Mouse (Mus musculus) midbrain, embryonic 12.5 days (tissue): Measurements from ENCODE around the gene Atp11a. TPM values are rescaled to one million over a fixed set of nuclear protein-coding genes. Genes with fewer than 3 reads are reported as not detected.

Experiments
- ATAC-seq: fragments of 200-750 bp; cut with Nextera tagmentation; 2 replicates; pipeline ENCODE4 v1.8.0; 2017; ENCODE audit warnings: low read depth, moderate TSS enrichment, moderate library complexity; ENCODE audit not compliant: low FRiP score
- H3K27ac ChIP-seq: fragments of 300-500 bp; sonication (generic); replicated peaks from 2 replicates; pipeline ENCODE4 v1.5.1; 2016; ENCODE audit warnings: mild to moderate bottlenecking
- H3K27me3 ChIP-seq: fragments of 300-500 bp; sonication (generic); 2 replicates; pipeline ENCODE4 v1.6.1; 2016; ENCODE audit warnings: mild to moderate bottlenecking
- H3K36me3 ChIP-seq: fragments of 300-500 bp; sonication (generic); 2 replicates; pipeline ENCODE4 v1.6.1; 2016
- H3K4me1 ChIP-seq: fragments of 300-500 bp; sonication (generic); 2 replicates; pipeline ENCODE4 v1.6.1; 2016
- H3K4me2 ChIP-seq: fragments of 300-500 bp; sonication (generic); replicated peaks from 2 replicates; pipeline ENCODE4 v1.6.1; 2016; ENCODE audit warnings: mild to moderate bottlenecking, moderate library complexity
- H3K4me3 ChIP-seq: fragments of 300-500 bp; sonication (generic); 2 replicates; pipeline ENCODE4 v1.5.1; 2016; ENCODE audit warnings: mild to moderate bottlenecking
- H3K9ac ChIP-seq: fragments of 300-500 bp; sonication (generic); replicated peaks from 2 replicates; pipeline ENCODE4 v1.6.1; 2016; ENCODE audit warnings: mild to moderate bottlenecking, moderate library complexity
- H3K9me3 ChIP-seq: fragments of 300-500 bp; sonication (generic); 2 replicates; pipeline ENCODE4 v1.6.1; 2016; ENCODE audit warnings: mild to moderate bottlenecking
- WGBS: fragments of 180-500 bp; shearing (Covaris S2); methylation state at CpG from one replicate; pipeline ENCODE4 v1.1.7; 2016; 5-methylcytosine and 5-hydroxymethylcytosine counted together
- polyA plus RNA-seq: library from polyadenylated mRNA; unstranded; fragments of >200 nt; fragmentation: Nextera tagmentation; extraction: Ambion mirVana; gene quantifications from 2 replicates; pipeline ENCODE4 v1.2.1, GENCODE M21; 2016

Atp11a gene
- polyA plus RNA-seq, 1 experiment from 2014 or later = 16.5 TPM

DNA sequence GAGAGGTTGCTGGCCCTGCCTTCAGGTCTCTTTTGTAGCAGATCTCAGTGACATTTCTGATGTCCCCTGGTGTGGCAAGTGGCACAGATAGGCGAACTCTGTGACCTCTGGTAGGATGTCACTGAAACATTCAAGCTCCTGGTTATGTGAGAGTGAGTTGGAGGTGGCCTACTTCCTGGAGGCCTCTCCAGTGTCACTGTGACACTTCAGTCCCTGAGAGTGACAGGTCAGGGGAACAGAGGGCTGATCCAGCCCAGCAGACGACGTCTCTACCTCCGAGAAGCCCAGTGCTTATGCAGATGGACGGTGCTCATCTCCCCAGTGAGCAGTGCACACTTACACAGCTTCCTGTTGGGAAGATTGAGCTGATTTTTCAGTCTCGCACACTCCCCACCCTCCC is 68.4 kb downstream of the Atp11a start:
- peaks cover 53% of the 10 kb centered on the region for H3K36me3 ChIP-seq
- WGBS = 82% methylated on average over 6 of the region's 6 CpGs
- no peak overlapping the region for H3K4me2 ChIP-seq
- ATAC-seq = no peak
- no peaks in the 10 kb centered on the region for H3K27me3 ChIP-seq
- no peak overlapping the region for H3K9ac ChIP-seq
- no peaks in the 10 kb centered on the region for H3K9me3 ChIP-seq
- H3K27ac ChIP-seq = no peak overlapping the region
- H3K4me3 ChIP-seq = no peak overlapping the region
- H3K4me1 ChIP-seq = no peaks in the 10 kb centered on the region

DNA sequence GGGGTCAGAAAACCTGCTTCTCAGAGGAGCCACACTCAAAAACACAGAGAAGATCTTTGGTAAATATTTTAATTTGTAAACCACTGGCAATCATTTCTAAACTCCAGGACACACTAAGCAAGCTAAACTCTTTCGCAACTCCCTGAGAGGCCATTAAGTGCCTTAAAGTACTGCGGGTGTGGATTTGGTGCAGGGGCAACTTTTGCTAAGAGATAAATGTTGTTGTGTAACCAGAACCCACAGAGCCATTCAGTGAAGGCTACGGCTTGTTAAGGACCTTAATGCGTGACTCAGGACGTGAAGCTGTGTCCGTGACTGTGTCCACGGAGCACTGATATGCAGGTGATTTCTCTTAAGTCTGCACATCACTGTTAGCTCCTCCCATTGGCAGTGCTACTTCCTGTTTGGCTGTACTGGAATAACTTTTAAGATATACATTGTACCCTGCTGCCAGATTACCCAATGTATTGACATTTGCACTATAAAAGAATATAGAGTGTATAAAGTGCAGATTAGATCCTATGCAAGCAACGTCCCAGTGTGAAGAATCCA is 68.9 kb downstream of the Atp11a start:
- no peaks in the 10 kb centered on the region for H3K9me3 ChIP-seq
- H3K4me3 ChIP-seq = no peak overlapping the region
- no peak overlapping the region for H3K27ac ChIP-seq
- peaks cover 55% of the 10 kb centered on the region for H3K36me3 ChIP-seq
- H3K27me3 ChIP-seq = no peaks in the 10 kb centered on the region
- no peak for ATAC-seq
- H3K4me1 ChIP-seq = no peaks in the 10 kb centered on the region
- 89% methylated on average over 8 of the region's 8 CpGs for WGBS
- no peak overlapping the region for H3K4me2 ChIP-seq
- no peak overlapping the region for H3K9ac ChIP-seq

DNA sequence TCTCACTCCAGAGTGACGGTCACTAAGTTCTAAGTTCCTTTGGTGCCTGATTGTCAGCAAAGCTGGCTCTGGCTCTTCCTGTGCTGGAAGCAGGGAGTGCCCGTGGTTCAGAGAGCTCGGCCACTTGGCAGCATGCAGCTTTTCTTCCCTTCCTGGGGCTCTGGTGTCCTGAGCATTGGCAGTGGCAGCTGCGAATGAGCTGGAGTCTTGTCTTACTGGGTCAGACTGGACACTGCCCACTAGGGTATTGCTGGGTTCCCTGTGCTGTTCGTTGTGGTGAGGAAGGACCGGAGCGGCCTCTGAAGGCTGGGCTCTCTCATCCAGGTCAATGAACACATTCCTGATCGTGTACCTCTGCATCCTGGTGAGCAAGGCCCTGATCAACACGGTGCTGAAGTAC is 70.3 kb downstream of the Atp11a start:
- Histone ChIP-seq H3K27me3 (no peaks in the 10 kb centered on the region), H3K4me3 (no peak overlapping the region), H3K9me3 (no peaks in the 10 kb centered on the region), H3K9ac (no peak overlapping the region), H3K36me3 (peaks cover 52% of the 10 kb centered on the region), H3K27ac (no peak overlapping the region), H3K4me1 (peaks cover 12% of the 10 kb centered on the region), H3K4me2 (no peak overlapping the region)
- no peak for ATAC-seq
- WGBS = 89% methylated on average over 9 of the region's 9 CpGs

DNA sequence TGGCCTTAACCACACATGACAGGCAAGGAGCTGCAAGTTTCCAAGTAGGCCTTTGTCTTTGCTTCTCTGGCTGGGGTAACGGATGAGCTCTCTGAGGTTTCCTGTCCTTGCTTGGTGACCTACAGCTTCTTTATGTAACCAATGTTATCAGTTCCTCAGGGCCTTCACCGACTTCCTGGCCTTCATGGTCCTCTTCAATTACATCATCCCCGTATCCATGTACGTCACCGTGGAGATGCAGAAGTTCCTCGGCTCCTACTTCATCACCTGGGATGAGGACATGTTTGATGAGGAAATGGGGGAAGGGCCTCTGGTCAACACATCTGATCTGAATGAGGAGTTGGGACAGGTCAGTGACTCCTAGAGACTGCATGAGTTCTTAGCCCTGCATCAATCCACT is 71.5 kb downstream of the Atp11a start:
- H3K27ac ChIP-seq = no peak overlapping the region
- H3K9me3 ChIP-seq = no peaks in the 10 kb centered on the region
- WGBS = 91% methylated on average over 6 of the region's 6 CpGs
- no peak for ATAC-seq
- no peak overlapping the region for H3K9ac ChIP-seq
- peaks cover 42% of the 10 kb centered on the region for H3K36me3 ChIP-seq
- no peak overlapping the region for H3K4me2 ChIP-seq
- H3K4me1 ChIP-seq = peaks cover 20% of the 10 kb centered on the region
- H3K4me3 ChIP-seq = no peak overlapping the region
- no peaks in the 10 kb centered on the region for H3K27me3 ChIP-seq

DNA sequence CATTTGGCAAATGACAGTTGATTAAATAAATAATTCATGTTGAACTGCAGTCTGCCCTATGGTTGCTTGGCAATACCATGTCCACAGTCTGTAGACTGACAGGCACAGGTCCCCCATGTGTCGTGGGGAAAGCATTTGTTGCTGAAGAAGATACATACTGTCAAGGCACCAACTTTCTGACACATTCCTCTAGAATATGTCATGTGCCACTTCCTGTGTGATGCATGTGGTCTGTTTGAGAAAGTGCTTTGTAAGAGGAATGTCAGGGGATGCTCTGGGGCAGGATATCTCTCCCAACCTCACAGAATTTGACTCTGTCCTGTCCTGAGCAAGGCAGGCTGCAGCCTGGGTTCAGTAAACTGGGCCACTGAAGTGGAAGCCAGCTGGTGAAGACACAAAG is 72.6 kb downstream of the Atp11a start:
- Histone ChIP-seq H3K36me3 (peaks cover 42% of the 10 kb centered on the region), H3K9ac (no peak overlapping the region), H3K4me3 (no peak overlapping the region), H3K27me3 (no peaks in the 10 kb centered on the region), H3K27ac (peak overlapping the region; percentile 25; the same call in 1 of the 2 replicates), H3K4me2 (no peak overlapping the region), H3K9me3 (no peaks in the 10 kb centered on the region), H3K4me1 (peaks cover 20% of the 10 kb centered on the region)
- no peak for ATAC-seq
- 40% methylated on average over 1 of the region's 1 CpGs for WGBS

DNA sequence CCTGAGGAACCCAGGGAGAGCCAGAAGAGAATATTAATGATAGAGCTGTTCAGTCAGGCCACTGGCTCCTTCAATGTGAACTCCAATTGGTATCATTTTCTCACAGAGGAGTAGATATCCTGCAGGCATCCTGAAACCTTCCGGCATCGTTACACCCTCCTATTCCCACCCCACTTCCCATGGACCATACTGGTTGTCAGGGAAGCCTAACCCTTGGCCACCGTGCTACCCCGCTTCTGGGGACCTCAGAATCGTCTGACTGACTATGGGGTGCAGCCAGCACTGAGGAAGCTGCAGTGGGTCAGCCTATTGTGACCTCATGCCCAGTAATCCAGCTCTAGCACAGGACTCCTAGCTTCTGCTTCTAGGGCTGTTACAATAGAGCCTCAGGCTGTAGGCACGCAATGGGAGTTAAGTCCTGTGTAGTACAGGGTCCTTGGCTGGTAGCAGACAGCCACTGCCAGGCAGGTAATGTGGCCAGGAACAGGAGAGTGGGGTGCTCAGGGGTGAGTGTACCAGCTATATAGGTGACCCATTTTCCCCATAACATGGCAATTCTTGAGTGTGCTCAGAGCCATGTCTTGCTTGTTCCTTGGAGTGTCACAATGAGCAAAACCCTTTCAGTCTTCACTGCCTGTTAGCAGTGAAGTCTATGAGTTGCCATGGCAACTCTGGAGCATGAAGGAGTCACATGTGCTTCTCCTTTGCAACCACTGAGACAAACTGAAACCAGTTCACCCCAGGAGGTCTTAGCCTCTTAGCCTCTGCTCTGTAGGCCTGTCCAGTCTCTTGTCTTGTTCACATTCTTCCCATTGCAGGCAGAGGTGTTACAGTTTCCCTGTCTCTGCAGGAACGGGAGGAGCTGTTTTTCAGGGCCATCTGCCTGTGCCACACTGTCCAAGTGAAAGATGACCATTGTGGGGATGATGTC is 75.1 kb downstream of the Atp11a start:
- Histone ChIP-seq H3K27me3 (no peaks in the 10 kb centered on the region), H3K4me2 (no peak overlapping the region), H3K9ac (no peak overlapping the region), H3K4me3 (no peak overlapping the region), H3K36me3 (peaks cover 47% of the 10 kb centered on the region), H3K27ac (peak overlapping the region; percentile 46), H3K4me1 (peaks cover 20% of the 10 kb centered on the region), H3K9me3 (no peaks in the 10 kb centered on the region)
- WGBS = 52% methylated on average over 7 of the region's 7 CpGs
- ATAC-seq = peak; percentile 60

DNA sequence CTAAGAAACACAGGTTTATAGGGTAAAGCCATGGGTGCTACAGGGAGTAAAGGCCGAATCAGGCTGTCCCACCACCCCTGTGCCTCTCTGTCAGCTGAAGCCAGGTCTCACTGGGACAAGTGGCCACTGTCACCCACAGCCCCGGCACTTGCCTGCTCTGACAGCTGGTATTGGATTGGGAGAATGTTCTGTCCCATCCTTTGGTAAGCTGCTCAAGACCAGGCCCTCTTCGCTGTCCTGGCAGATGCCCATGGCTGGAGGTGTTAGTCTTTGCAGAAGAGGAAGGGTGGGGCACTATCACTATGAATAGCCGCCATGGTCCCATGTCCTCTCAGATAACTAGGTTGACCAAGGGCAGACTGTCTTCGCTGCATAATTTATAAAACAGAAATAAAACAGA is 76.8 kb downstream of the Atp11a start:
- H3K4me2 ChIP-seq = no peak overlapping the region
- peaks cover 20% of the 10 kb centered on the region for H3K4me1 ChIP-seq
- no peak overlapping the region for H3K4me3 ChIP-seq
- no peak for ATAC-seq
- no peak overlapping the region for H3K9ac ChIP-seq
- peaks cover 39% of the 10 kb centered on the region for H3K36me3 ChIP-seq
- no peaks in the 10 kb centered on the region for H3K9me3 ChIP-seq
- no peak overlapping the region for H3K27ac ChIP-seq
- 93% methylated on average over 5 of the region's 5 CpGs for WGBS
- H3K27me3 ChIP-seq = no peaks in the 10 kb centered on the region

DNA sequence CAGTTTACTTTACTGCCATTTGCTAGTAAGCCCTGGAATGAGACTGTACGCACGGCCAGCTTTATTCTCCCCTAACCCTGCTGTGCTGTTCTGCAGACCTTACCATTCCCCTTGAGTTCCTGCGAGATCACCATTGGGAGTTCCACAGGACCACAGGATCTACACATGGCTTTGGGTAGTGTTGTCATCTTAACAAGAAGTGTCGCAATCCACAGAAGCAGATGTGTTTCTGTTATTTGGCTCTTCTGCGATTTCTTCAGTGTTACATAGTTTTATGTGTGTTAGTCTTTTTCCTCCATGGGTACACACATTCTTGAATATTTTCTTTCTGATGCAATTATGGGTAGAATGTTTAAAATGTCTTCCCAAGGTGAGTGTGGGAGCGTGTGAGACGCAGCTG is 84.0 kb downstream of the Atp11a start:
- no peak for ATAC-seq
- Histone ChIP-seq H3K27me3 (no peaks in the 10 kb centered on the region), H3K9ac (no peak overlapping the region), H3K27ac (no peak overlapping the region), H3K9me3 (no peaks in the 10 kb centered on the region), H3K36me3 (peaks cover 36% of the 10 kb centered on the region), H3K4me3 (no peak overlapping the region), H3K4me2 (no peak overlapping the region), H3K4me1 (no peaks in the 10 kb centered on the region)
- 91% methylated on average over 7 of the region's 7 CpGs for WGBS

DNA sequence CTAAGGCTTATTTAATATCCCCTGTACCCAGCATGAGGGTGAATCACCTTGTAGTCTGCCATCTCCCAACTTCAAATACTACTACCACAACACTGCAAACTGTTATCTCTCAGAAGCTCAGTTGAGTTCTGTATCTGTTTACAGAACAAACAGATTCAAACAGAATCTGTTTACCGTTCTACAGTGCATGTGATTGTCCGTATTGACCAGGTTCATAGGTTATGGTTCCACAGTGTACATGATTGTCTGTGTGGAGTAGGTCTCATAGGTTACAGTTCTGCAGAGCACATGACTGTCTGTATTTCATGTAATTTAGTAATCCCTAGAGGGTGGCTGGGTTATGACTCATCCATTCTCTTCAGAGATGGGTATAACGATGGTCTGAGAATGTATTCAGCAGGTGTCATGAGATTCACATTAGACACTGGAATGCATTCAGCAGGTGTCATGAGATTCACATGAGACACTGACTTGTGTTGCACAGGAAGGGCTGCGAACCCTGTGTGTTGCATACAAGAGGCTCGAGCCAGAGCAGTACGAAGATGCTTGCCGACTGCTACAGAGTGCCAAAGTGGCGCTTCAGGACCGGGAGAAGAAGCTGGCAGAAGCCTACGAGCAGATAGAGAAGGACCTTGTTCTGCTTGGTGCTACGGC is 85.7 kb downstream of the Atp11a start:
- Histone ChIP-seq H3K27me3 (no peaks in the 10 kb centered on the region), H3K9me3 (no peaks in the 10 kb centered on the region), H3K4me3 (no peak overlapping the region), H3K27ac (no peak overlapping the region), H3K4me1 (no peaks in the 10 kb centered on the region), H3K36me3 (peaks cover 33% of the 10 kb centered on the region), H3K9ac (no peak overlapping the region), H3K4me2 (no peak overlapping the region)
- ATAC-seq = no peak
- WGBS = 93% methylated on average over 11 of the region's 11 CpGs

DNA sequence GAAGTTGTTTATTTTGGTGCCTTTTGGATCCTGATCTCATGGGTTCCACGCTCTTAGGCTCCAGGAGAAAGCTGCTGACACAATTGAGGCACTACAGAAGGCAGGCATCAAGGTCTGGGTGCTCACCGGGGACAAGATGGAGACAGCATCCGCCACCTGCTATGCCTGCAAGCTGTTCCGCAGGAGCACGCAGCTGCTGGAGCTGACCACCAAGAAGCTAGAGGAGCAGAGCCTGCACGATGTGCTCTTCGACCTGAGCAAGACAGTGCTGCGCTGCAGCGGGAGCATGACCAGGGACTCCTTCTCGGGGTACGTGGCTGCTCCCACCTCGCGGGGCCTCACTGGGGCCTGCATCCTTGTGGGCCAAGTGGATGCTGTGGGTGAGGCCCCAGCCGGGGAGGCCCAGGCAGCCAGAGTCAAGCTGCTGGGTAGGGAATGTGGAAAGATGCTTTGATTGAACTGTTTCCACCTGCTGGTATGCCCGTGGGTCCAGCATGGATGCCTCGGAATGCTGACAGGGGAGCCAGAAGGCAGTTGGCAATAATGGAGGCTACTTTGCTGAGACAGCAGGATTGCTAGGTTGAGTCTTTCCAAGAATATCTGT is 87.6 kb downstream of the Atp11a start:
- Histone ChIP-seq H3K36me3 (peaks cover 40% of the 10 kb centered on the region), H3K9me3 (no peaks in the 10 kb centered on the region), H3K4me1 (no peaks in the 10 kb centered on the region), H3K4me3 (no peak overlapping the region), H3K27ac (no peak overlapping the region), H3K4me2 (no peak overlapping the region), H3K27me3 (no peaks in the 10 kb centered on the region), H3K9ac (no peak overlapping the region)
- 92% methylated on average over 16 of the region's 16 CpGs for WGBS
- no peak for ATAC-seq

DNA sequence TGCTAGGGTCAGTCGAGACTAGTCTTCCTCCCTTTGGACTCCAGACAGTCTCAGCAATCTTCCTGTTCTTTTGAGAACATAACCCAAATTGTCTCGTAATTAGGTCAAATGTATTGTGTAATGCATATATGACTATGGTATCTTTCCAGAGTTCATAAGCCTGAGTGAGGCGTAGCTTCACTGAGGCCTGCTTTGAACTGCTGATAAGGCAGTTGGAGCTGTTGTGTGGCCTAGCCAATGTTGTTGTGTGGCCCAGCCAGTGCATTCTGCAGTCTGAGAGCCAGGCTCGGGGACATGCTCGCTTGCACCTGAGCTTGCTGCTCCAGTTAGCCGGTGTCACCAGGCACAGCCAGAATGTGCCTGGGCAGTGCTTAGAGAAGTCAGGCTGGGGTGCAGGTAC is 89.6 kb downstream of the Atp11a start:
- Histone ChIP-seq H3K27me3 (no peaks in the 10 kb centered on the region), H3K36me3 (peaks cover 60% of the 10 kb centered on the region), H3K9ac (no peak overlapping the region), H3K4me3 (no peak overlapping the region), H3K27ac (no peak overlapping the region), H3K9me3 (no peaks in the 10 kb centered on the region), H3K4me2 (no peak overlapping the region), H3K4me1 (no peaks in the 10 kb centered on the region)
- WGBS = 94% methylated on average over 6 of the region's 6 CpGs
- ATAC-seq = no peak

DNA sequence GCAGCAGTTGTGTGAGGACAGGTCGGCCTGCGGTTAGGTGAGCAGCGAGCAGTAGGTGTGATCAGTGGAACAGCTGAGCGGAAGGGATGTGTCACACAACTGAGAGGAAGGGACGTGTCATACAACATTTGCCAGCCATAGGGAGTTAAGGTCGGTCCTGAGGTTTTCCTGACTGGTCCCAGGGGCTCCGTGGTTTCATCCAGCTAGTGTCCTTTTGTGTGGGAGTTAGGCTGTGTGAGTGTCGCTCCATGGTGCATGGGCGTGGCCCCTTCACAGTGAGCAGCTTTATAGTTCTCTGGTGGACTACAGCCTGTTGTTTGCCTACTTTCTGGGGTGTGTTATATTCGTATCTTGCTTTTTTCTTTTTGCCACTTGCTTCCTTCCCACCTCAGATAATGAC is 94.4 kb downstream of the Atp11a start:
- H3K4me2 ChIP-seq = no peak overlapping the region
- H3K4me3 ChIP-seq = no peak overlapping the region
- H3K9ac ChIP-seq = no peak overlapping the region
- peaks cover 38% of the 10 kb centered on the region for H3K36me3 ChIP-seq
- H3K27me3 ChIP-seq = no peaks in the 10 kb centered on the region
- H3K27ac ChIP-seq = no peak overlapping the region
- no peaks in the 10 kb centered on the region for H3K4me1 ChIP-seq
- H3K9me3 ChIP-seq = no peaks in the 10 kb centered on the region
- WGBS = 89% methylated on average over 10 of the region's 10 CpGs
- no peak for ATAC-seq
